Mouse (Mus musculus) lung, postnatal 14 days (tissue): ENCODE measurements at regions not wholly inside any gene's neighbourhood (a gene's known extent, or its start where the extent isn't known, plus 50 kb on each side); places are given as distances from the start of the nearest gene placed in this dataset.

Experiments used
- DNase-seq: peaks from one replicate; pipeline ENCODE4 v3.0.0; 2021

- no peak for DNase-seq
These were observed 61.9 kb downstream of the Pdcl3 start for GRCm38 (mm10) chr1:39047316-39047715.

DNA sequence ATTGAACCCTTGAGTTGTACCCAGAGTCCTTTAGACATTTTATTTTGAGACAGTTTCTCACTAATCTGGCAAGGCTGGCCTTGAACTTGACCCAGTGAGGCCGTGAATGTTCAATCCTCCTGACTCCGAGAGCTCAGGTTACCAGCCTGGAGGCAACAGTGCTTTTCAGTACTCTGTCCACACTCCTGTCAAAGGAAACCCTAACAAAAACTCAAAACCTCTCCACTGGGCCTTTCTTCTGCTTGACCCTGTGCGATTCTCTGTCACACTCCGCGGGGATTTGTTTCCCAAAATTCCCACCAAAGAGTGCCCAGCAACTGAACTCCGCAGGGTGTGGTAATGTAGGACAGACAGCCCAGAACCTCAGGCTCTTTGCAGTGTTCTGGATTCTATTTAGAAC is 71.9 kb downstream of the Pdcl3 start:
- no peak for DNase-seq

DNA sequence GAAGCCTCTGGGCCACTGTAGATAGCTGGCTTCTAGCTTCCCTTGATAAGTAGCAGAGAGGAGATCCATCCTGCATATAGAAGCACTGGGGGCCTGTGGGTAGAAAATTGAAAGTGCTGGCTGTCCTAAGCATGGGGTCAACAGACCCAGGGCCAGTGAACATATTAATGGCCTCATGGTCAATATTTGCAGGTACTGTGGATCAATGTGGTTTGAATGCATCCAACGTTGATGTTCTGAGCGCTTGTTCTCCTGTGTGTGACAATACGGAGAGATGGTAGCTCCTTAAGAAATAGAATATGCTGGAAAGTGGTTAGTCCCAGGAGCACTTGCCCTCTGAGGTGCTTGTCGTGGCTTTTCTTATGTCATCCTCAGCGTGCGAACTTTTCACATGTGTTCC is 77.1 kb downstream of the Pdcl3 start:
- no peak for DNase-seq

GRCm38 (mm10) chr1:39063666-39064385 is 78.4 kb downstream of the Pdcl3 start:
- DNase-seq: no peak

DNA sequence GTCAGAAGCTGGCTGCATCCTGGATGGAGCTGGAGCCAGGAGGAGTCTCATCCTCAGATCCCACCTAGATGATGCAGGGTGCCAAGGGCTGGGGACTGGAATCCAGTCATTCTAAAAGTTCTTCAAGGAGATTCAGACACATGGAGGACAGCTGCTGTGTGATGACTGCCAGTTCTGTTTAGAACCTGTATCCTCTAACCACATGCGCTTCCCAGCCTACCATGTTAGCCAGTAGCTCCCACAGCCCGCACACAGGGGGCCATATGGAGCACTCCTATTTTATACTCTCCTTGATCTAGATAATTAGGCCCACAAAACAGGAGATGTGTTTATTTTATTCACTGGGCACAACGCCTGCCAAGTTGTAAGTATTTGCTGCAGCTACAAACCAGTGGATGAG is 79.4 kb downstream of the Pdcl3 start:
- DNase-seq: no peak

DNA sequence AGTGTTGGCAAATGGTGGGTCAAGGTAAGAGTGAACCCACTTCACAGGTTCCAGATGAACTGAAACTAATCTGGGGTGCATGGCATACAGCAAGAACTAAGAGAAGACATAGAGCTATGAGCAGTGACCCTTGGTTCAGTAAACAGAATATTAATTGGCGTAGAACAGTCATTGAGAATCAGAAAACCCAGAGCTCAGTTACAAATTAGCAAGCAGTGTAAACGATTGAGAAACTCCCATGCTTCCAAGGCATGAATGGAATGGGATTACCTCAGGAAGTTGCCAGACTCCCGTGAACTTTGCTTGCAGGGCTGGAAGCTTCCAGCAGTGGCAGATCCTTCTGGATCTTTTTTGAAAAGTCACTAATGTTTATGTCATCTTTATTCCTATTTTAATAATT is 82.5 kb downstream of the Pdcl3 start:
- no peak for DNase-seq

GRCm38 (mm10) chr1:39069086-39069655 is 83.8 kb downstream of the Pdcl3 start:
- DNase-seq: no peak

GRCm38 (mm10) chr1:39069676-39070075 is 84.3 kb downstream of the Pdcl3 start:
- no peak for DNase-seq

DNA sequence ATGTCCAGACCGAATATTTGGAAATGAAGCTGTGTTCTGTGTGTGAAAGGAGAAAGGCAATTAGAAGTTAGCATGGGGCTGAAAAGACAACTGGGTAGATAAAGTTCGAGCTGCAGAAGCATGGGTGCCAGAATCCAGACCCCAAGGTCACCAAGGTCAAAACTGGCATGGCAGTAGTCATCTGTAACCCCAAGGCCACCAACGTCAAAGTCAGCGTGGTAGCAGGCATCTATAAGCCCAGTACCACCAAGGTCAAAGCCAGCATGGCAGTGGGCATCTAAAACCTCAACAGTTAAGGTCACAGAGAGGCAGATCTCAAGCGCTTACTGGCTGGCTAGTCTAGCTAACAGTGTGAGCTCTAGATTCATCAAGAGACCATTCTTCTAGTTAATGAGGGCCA is 90.6 kb downstream of the Pdcl3 start:
- DNase-seq: no peak

- no peak for DNase-seq
These were observed 93.3 kb downstream of the Pdcl3 start for GRCm38 (mm10) chr1:39078584-39079315.

DNA sequence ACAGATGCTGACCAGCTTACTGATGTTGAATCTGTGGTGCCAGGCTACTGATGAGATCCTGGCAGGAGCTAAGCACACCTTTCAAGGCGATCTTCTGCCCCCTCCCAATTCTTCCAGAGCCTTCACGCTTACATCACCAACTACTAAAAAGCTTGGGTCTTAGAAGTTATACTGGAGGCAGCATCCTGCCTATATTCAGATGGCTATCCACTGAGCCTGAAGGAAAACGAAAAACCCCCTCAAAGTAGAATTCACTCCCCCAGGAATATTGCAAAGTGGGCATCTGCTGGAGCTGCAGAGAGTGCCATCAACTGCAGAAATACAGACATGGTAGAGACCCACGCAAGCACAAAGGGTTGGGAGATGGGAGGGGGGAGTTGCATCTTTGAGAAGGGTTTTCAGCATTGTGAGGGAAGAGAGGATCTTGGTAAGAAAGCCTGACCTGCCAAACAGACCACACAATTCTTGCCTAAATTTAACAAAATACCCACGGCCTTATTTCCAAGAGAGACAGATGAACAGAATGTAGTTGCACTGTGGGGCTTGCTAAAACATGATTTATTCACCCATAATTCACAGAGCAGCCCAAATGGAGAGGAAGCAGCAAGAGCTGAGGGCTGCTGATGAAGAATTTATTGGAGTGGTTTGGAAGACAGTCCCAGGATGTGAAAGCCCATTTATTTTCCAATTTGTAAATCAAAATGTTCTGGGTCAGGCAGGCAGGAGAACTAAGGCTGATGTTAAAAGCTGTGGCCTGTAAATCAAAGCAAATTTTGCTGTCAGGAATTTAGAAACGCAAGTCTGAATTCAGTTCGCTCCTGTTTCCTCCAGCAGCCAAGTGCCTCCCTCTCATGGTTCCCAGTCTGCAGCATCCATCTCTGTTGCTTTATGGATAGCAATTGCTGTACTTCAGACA is 98.8 kb downstream of the Pdcl3 start:
- DNase-seq: no peak

- DNase-seq: peak; percentile 48
These were observed 100.9 kb downstream of the Pdcl3 start for GRCm38 (mm10) chr1:39086273-39086672.

DNA sequence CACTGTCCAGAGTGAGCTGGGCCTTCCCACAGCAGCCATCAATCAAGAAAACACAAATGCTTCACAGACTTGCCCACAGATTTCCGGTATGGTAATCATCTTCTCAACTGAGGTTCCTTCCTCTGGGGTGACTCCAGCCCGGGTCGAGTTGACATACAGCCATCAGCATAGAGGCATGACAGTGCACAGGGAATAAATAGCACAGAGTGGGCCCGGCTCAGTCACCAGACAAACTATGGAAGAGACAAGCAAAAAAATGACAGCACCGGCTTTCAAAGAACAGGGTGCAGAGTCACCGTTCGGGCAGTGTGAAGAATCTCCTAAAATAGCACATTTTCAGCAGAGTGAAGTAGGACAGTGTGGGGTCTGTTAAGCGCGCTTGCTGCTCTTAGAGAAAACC is 103.7 kb upstream of the Npas2 start:
- no peak for DNase-seq

- DNase-seq: no peak
These were observed 102.4 kb upstream of the Npas2 start for GRCm38 (mm10) chr1:39091121-39091520.

DNA sequence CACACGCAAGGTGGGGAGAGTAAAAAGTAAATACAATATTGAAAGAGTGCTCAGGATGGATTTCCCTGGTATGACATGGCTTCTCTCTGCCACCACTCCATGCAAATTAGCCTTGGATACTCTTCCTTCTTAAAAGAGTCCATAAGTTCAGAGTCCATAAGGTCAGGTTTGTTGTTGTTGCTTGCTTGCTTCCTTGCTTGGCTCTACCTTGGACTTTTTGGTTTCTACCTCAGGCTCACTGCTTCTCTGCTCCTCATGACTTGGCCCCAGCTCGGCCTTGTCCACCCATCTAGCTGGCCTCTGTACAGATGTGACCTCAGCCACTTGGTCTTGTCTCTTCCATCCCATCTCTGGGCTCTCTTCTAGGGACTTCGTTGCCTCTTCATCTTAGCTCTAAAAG is 101.9 kb upstream of the Npas2 start:
- no peak for DNase-seq

- DNase-seq: no peak
These were observed 100.2 kb upstream of the Npas2 start for GRCm38 (mm10) chr1:39093291-39093690.

- DNase-seq: no peak
These were observed 99.5 kb upstream of the Npas2 start for GRCm38 (mm10) chr1:39094001-39094400.

GRCm38 (mm10) chr1:39095901-39096300 is 97.6 kb upstream of the Npas2 start:
- no peak for DNase-seq

DNA sequence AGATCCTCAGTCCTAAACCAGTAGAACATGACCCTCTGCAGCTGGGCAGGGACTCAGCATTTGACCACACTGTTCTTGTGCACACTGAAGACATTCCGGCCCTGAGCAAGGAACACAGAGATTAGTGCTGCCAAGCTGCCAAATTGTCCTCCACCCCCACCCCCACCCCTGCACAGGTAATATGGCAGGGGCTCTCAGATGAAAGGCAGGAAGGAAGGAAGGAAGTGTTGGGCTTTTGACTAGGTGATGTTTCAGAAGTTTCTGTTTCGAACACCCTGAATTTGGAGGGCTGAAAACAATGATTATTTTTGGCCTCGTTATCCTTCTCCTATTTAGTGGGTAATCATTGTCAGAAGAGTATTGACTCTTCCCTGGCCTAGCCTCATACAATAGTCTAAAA is 96.8 kb upstream of the Npas2 start:
- DNase-seq: no peak

GRCm38 (mm10) chr1:39097499-39097898 is 96.0 kb upstream of the Npas2 start:
- DNase-seq: no peak

DNA sequence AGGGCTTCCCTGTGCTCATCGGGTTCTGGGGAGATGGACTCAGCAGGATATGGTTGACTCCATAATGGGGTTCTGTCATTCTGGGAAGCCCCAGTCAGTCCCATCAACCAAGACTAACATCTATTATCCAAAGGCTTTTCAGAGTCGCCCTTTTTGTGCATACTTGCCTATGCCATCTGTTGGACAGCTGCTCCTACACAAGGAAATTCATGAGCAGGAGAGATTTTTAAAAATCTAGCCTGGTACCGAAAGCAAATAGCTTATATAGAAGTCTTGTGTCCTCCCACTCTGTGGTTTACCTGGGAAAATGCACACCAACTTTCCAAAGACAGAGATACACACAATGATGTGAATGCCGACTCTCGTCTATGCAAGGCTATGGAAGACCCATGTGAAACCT is 95.4 kb upstream of the Npas2 start:
- DNase-seq: no peak

GRCm38 (mm10) chr1:39099246-39099645 is 94.3 kb upstream of the Npas2 start:
- DNase-seq: no peak

DNA sequence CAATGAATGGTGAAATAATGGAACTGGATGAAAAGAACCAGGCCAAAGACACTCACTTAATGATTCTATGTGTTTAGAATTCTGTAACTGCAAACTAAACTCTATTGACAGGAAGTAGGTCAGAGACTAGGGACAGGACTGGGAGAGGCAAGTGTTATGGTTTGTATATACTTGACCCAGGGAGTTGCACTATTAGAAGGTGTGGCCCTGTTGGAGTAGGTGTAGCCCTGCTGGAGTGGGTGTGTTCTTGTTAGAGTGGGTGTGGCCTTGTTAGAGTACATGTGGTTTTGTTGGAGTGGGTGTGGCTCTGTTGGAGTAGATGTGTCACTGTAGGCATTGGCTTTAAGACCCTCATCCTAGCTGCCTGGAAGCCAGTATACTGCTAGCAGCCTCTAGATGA is 93.0 kb upstream of the Npas2 start:
- no peak for DNase-seq
